Mouse (Mus musculus) CD8-positive naive resting alpha-beta T cell, adult 57 days (primary cell): ENCODE measurements around the gene Gm4787. TPM values are rescaled to one million over a fixed set of nuclear protein-coding genes. Genes with fewer than 3 reads are reported as not detected.

Experiments
- total RNA-seq: library from RNA; stranded (reverse); gene quantifications from one replicate; pipeline ENCODE4 v1.2.4, GENCODE M21; 2023

The Gm4787 gene
- 0.67 TPM for total RNA-seq

GRCm38 (mm10) chr12:81379364-81379763, at the start of gene Gm4787:
Gene Gm4787 (minus strand): TSS chr12:81379464.

DNA sequence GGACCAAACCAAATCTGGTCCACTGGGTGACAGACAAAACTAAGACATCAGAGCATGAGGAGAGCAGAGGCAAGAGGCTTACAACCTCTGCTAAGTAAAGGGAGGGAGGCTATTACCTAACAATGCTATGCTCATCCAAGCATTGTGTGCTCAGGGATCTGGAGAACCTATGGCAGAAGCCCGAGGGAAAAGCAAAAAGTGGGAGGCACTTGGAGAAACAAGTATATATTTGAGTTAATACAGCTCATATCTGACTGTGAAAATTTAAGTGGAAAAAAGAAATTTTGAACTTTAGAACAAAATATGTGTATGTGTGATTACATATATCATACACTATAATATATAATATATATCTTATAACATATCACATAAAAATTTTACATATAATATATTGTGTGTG, 42.6 kb upstream of the Gm4787 start, which contains the start of gene Adam4:
Gene Adam4 (minus strand): TSS at position 101 of the 400 bp plus-strand sequence.

GRCm38 (mm10) chr12:81332875-81333421, 46.3 kb downstream of the Gm4787 start, which contains the start of gene Slc8a3:
Gene Slc8a3 (minus strand): TSS chr12:81333180.

Other genes with a start within 250 kb of the Gm4787 start
- not detected for gene Slc8a3, start 46.3 kb downstream of the Gm4787 start, total RNA-seq
- 1.2 TPM for gene Adam4, start 42.5 kb upstream of the Gm4787 start, total RNA-seq
- 75.8 TPM for gene Cox16, start 105.7 kb upstream of the Gm4787 start, total RNA-seq
- gene Gm20498, start 153.4 kb upstream of the Gm4787 start, total RNA-seq: 20.4 TPM
- gene Synj2bp, start 153.4 kb upstream of the Gm4787 start, total RNA-seq: 28.2 TPM
- 0.40 TPM for gene Adam21, start 189.0 kb upstream of the Gm4787 start, total RNA-seq
- 55.6 TPM for gene Med6, start 215.5 kb upstream of the Gm4787 start, total RNA-seq